Mouse (Mus musculus): ENCODE results near the gene Hmgcl. TPM values are rescaled to one million over a fixed set of nuclear protein-coding genes. Genes with fewer than 3 reads are reported as not detected.
A peak's percentile ranks its signal among the peaks of the same experiment; 100 is the strongest.

Hmgcl gene
- polyA plus RNA-seq, 1 experiment from 2014 or later, result 71.0 TPM

DNA sequence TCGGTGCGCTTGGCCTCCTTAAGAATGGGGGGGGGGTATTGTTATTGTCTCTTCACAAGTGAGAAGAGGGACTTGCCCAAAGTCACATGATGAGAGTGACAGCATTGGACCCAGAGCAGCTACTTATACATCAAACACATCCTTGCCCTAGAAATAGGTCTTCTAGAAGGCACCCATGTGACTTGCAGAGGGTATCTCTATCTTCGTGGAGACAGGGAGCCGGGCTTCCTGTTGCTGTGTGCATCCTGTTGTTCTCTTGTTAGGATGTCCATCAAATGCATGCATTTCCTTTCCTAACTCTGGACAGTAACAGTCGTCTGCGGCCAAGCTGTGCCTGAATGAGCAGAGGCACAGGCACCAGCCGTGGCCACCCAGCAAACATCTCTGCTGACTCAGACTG, 34.7 kb upstream of the Hmgcl start:
- H3K4me2 ChIP-seq (ENCODE audit: low read length), result no peak overlapping the region
- no peak for DNase-seq (ENCODE audit: low spot score)
- no peak overlapping the region for H3K4me3 ChIP-seq (ENCODE audit: low read depth, low read length)
- H3K27me3 ChIP-seq (replicated peaks; ENCODE audit: control insufficient read depth, insufficient read depth, low read length), result no peaks in the 10 kb centered on the region
- H3K36me3 ChIP-seq (ENCODE audit: control insufficient read depth, insufficient read depth, low read length), result no peaks in the 10 kb centered on the region
- H3K9me3 ChIP-seq (replicated peaks; ENCODE audit: control insufficient read depth, low read length), result no peaks in the 10 kb centered on the region
- 68% methylated on average over 7 of the region's 7 CpGs for WGBS
- no peak overlapping the region for H3K9ac ChIP-seq (ENCODE audit: low read length)
- 0 out of 2 replicates have a peak, but pooled peaks cover 3% of the 10 kb centered on the region for H3K4me1 ChIP-seq (ENCODE audit: control insufficient read depth, insufficient read depth, low read length)
- no peak overlapping the region for H3K27ac ChIP-seq (ENCODE audit: low read depth, low read length)
- no peak for ATAC-seq

GRCm38 (mm10) chr4:135912164-135912563, 34.1 kb upstream of the Hmgcl start:
- H3K4me3 ChIP-seq (ENCODE audit: low read depth, low read length), result no peak overlapping the region
- H3K36me3 ChIP-seq (ENCODE audit: control insufficient read depth, insufficient read depth, low read length), result no peaks in the 10 kb centered on the region
- WGBS, result 40% methylated on average over 3 of the region's 3 CpGs
- no peak overlapping the region for H3K4me2 ChIP-seq (ENCODE audit: low read length)
- no peak overlapping the region for H3K9ac ChIP-seq (ENCODE audit: low read length)
- no peaks in the 10 kb centered on the region for H3K9me3 ChIP-seq (replicated peaks; ENCODE audit: control insufficient read depth, low read length)
- peak overlapping the region; percentile 39; the same call in 1 of the 2 replicates for H3K27ac ChIP-seq (ENCODE audit: low read depth, low read length)
- DNase-seq (ENCODE audit: low spot score) (no peak), ATAC-seq (no peak)
- no peaks in the 10 kb centered on the region for H3K27me3 ChIP-seq (replicated peaks; ENCODE audit: control insufficient read depth, insufficient read depth, low read length)
- 0 out of 2 replicates have a peak, but pooled peaks cover 3% of the 10 kb centered on the region for H3K4me1 ChIP-seq (ENCODE audit: control insufficient read depth, insufficient read depth, low read length)

DNA sequence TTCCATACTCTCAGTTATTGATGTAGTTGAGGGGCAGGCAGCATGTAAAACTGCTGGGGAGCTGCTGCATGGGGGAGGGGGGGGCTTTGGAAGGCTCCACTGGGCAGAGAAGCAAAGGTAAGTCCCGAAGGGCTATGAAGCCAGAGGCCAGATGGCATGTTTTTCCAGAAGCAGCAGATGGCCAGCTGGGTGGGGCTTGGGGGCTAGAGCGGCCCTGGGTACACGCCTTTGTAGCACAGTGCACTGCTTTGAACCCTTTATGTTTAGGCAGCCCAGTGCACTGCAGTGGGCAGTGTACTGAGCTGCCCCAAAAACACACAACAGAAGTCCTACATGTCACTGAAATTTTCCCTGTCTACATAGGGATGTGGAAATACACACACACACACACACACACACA, 33.4 kb upstream of the Hmgcl start:
- WGBS, result 33% methylated on average over 3 of the region's 3 CpGs
- Histone ChIP-seq H3K4me2 (ENCODE audit: low read length) (no peak overlapping the region), H3K9me3 (replicated peaks; ENCODE audit: control insufficient read depth, low read length) (no peaks in the 10 kb centered on the region), H3K27ac (ENCODE audit: low read depth, low read length) (peak overlapping the region; percentile 39), H3K4me1 (ENCODE audit: control insufficient read depth, insufficient read depth, low read length) (0 out of 2 replicates have a peak, but pooled peaks cover 3% of the 10 kb centered on the region), H3K27me3 (replicated peaks; ENCODE audit: control insufficient read depth, insufficient read depth, low read length) (no peaks in the 10 kb centered on the region), H3K36me3 (ENCODE audit: control insufficient read depth, insufficient read depth, low read length) (no peaks in the 10 kb centered on the region), H3K4me3 (ENCODE audit: low read depth, low read length) (no peak overlapping the region), H3K9ac (ENCODE audit: low read length) (no peak overlapping the region)
- peak; percentile 72; the same call in 1 of the 2 replicates for ATAC-seq
- peak; percentile 59 for DNase-seq (ENCODE audit: low spot score)

GRCm38 (mm10) chr4:135913433-135913832, 32.8 kb upstream of the Hmgcl start:
- DNase-seq (ENCODE audit: low spot score) (no peak), ATAC-seq (no peak)
- WGBS, result 89% methylated on average over 4 of the region's 4 CpGs
- Histone ChIP-seq H3K9me3 (replicated peaks; ENCODE audit: control insufficient read depth, low read length) (no peaks in the 10 kb centered on the region), H3K36me3 (ENCODE audit: control insufficient read depth, insufficient read depth, low read length) (no peaks in the 10 kb centered on the region), H3K9ac (ENCODE audit: low read length) (no peak overlapping the region), H3K4me1 (ENCODE audit: control insufficient read depth, insufficient read depth, low read length) (0 out of 2 replicates have a peak, but pooled peaks cover 3% of the 10 kb centered on the region), H3K27me3 (replicated peaks; ENCODE audit: control insufficient read depth, insufficient read depth, low read length) (no peaks in the 10 kb centered on the region), H3K4me2 (ENCODE audit: low read length) (no peak overlapping the region), H3K4me3 (ENCODE audit: low read depth, low read length) (no peak overlapping the region), H3K27ac (ENCODE audit: low read depth, low read length) (no peak overlapping the region; the same call in 1 of the 2 replicates)

DNA sequence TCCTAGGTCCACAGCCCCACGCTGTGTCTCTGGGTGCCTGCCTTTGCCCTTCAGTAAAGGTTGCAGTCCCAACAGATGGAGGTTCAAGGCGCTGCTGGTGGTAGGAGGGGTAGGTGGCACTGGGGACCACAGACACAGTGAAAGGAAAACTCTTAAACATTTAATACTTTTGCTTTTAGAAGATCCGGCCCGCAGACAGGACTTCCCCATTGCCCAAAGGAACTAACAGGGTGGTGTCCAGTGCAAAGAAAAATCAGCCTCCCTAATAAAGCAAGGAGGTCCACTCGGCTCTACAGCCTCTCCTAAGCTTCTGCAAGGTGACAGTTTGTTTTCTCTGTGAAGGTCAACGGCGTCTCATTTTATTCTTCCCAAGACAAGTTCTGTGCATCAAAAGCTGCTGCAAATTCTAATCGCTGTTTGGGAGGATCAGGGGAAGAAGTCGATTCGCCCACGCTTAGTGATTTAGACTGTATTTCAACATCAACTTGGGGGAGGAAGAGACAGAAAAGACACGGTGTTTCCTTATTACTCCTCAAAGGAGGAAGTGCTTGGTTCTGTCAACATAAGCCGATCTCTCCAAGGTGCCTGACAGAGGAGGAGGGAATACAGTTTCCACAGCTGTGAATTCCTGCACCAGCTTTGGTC, 27.5 kb upstream of the Hmgcl start:
- Histone ChIP-seq H3K4me3 (ENCODE audit: low read depth, low read length) (no peak overlapping the region), H3K4me1 (ENCODE audit: control insufficient read depth, insufficient read depth, low read length) (peaks cover 6% of the 10 kb centered on the region), H3K27ac (ENCODE audit: low read depth, low read length) (no peak overlapping the region), H3K9me3 (replicated peaks; ENCODE audit: control insufficient read depth, low read length) (no peaks in the 10 kb centered on the region), H3K9ac (ENCODE audit: low read length) (no peak overlapping the region), H3K4me2 (ENCODE audit: low read length) (no peak overlapping the region), H3K36me3 (ENCODE audit: control insufficient read depth, insufficient read depth, low read length) (peaks cover 8% of the 10 kb centered on the region; the same call in 1 of the 2 replicates), H3K27me3 (replicated peaks; ENCODE audit: control insufficient read depth, insufficient read depth, low read length) (no peaks in the 10 kb centered on the region)
- DNase-seq (ENCODE audit: low spot score) (no peak), ATAC-seq (no peak)
- WGBS, result 93% methylated on average over 13 of the region's 13 CpGs

- DNase-seq (ENCODE audit: low spot score) (no peak), ATAC-seq (no peak)
- 97% methylated on average over 3 of the region's 3 CpGs for whole genome bisulfite sequencing
- Histone ChIP-seq H3K27me3 (replicated peaks; ENCODE audit: control insufficient read depth, insufficient read depth, low read length) (no peaks in the 10 kb centered on the region), H3K4me1 (ENCODE audit: control insufficient read depth, insufficient read depth, low read length) (peaks cover 6% of the 10 kb centered on the region), H3K4me3 (ENCODE audit: low read depth, low read length) (no peak overlapping the region), H3K4me2 (ENCODE audit: low read length) (no peak overlapping the region), H3K27ac (ENCODE audit: low read depth, low read length) (no peak overlapping the region), H3K36me3 (ENCODE audit: control insufficient read depth, insufficient read depth, low read length) (peaks cover 8% of the 10 kb centered on the region; the same call in 1 of the 2 replicates), H3K9me3 (replicated peaks; ENCODE audit: control insufficient read depth, low read length) (no peaks in the 10 kb centered on the region), H3K9ac (ENCODE audit: low read length) (no peak overlapping the region)
Measured at GRCm38 (mm10) chr4:135919280-135919639, 27.0 kb upstream of the Hmgcl start.

DNA sequence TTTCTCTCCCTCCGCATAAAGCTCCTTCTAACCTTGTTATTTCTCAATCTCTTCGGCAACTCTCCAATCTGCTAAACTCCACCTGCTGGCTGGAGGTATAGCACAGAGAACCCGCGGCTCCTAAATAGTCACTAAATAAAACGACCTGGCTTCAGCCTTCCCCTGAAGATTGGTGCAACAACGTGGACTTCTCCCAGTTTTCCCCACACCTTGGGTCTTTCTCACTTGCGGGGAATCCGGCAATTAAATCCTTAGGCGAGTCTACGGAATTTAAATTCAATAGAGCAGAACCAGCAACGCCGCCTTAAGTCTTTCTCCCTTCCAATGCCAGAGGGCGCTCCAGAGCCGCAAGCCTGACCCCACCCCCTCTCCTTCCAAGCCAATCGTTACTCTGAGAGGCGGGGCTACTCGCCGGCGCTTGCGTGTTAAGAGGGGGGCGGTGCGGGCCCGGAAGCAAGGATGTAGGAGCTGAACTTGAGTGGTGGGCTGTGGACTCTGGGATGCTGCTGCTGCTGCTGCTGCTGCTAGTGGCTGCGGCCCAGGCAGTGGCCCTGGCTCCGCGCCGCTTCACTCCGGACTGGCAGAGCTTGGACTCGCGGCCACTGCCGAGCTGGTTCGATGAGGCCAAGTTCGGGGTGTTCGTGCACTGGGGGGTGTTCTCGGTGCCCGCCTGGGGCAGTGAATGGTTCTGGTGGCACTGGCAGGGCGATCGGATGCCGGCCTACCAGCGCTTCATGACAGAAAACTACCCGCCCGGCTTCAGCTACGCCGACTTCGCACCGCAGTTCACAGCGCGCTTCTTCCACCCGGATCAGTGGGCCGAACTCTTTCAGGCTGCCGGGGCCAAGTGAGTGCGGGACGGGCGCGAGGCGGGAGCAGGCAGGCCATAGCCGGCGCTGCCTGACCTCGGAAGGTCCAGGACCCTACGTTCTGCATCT, 25.7 kb upstream of the Hmgcl start, which contains the start of gene Fuca1:
Gene Fuca1, plus strand, starts transcription at position 432 of the 938 bp plus-strand sequence.
- ATAC-seq, result peak; percentile 99
- 2% methylated on average over 60 of the region's 60 CpGs for WGBS
- H3K27me3 ChIP-seq (replicated peaks; ENCODE audit: control insufficient read depth, insufficient read depth, low read length), result no peaks in the 10 kb centered on the region
- no peaks in the 10 kb centered on the region for H3K9me3 ChIP-seq (replicated peaks; ENCODE audit: control insufficient read depth, low read length)
- H3K27ac ChIP-seq (ENCODE audit: low read depth, low read length), result peak within 1 kb of the TSS; percentile 80
- peak within 1 kb of the TSS; percentile 73 for H3K4me3 ChIP-seq (ENCODE audit: low read depth, low read length)
- H3K36me3 ChIP-seq (ENCODE audit: control insufficient read depth, insufficient read depth, low read length), result peaks cover 8% of the 10 kb centered on the region; the same call in 1 of the 2 replicates
- H3K4me1 ChIP-seq (ENCODE audit: control insufficient read depth, insufficient read depth, low read length), result peaks cover 6% of the 10 kb centered on the region
- peak; percentile 99 for DNase-seq (ENCODE audit: low spot score)
- H3K9ac ChIP-seq (ENCODE audit: low read length), result peak within 1 kb of the TSS; percentile 79
- peak within 1 kb of the TSS; percentile 92 for H3K4me2 ChIP-seq (ENCODE audit: low read length)

DNA sequence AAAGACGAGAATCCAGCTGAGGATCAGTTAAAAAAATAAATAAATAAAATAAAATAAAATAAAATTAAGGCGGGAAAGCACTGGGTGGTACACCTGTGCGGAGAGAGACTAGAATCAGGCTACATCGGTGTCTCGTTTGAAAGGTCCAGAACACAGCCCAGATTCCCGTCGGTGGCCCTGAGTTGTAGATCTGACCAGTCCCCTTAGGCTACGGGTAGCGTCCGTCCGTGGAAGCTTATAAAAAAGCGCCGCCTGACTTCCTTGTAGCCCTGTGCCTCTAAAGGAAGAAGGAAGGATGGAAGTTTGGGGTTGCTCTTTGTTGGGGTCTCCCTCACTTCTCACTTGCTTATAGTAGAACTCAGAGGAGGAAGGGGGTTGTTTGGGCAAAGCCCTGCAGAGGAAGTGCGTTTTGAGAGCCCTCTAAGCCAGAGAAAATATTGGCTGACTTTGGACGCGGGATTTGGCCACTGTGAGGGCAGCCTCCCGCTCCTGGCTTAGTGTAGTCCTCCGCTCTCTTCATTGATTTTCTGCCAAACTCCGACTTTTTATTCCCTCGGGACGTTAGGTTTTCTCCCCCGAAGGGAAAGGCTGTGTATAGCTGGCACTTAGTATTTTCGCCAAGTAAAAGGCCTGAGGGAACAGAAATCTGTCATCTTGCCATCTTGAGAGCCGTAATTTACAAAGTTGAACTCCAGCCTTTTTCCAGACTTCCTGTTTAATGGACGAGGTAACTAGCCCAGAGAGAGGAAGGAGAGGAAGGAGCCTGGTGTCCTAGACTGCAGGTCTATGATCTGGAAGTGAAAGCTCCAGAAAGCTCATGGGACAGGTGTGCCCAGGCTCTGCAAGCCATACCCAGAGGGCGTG, 24.8 kb upstream of the Hmgcl start:
- Histone ChIP-seq H3K27ac (ENCODE audit: low read depth, low read length) (peak overlapping the region; percentile 80; the same call in 1 of the 2 replicates), H3K9ac (ENCODE audit: low read length) (peak overlapping the region; percentile 79), H3K27me3 (replicated peaks; ENCODE audit: control insufficient read depth, insufficient read depth, low read length) (no peaks in the 10 kb centered on the region), H3K9me3 (replicated peaks; ENCODE audit: control insufficient read depth, low read length) (no peaks in the 10 kb centered on the region), H3K4me2 (ENCODE audit: low read length) (peak overlapping the region; percentile 92), H3K4me3 (ENCODE audit: low read depth, low read length) (peak overlapping the region; percentile 73), H3K36me3 (ENCODE audit: control insufficient read depth, insufficient read depth, low read length) (peaks cover 9% of the 10 kb centered on the region; the same call in 1 of the 2 replicates), H3K4me1 (ENCODE audit: control insufficient read depth, insufficient read depth, low read length) (peaks cover 6% of the 10 kb centered on the region)
- WGBS, result 6% methylated on average over 26 of the region's 26 CpGs
- peak; percentile 24 for DNase-seq (ENCODE audit: low spot score)
- no peak for ATAC-seq
